Mouse (Mus musculus) A20 (cell line): Measurements from ENCODE around the gene Sipa1l2.
"Not testable (repeated sequence)": the region's sequence is repeated elsewhere in the genome, so short reads cannot be mapped to it uniquely, and the experiment has no call there.

Experiments
- DNase-seq: peaks from one replicate; pipeline ENCODE4 v3.0.0-alpha.2; 2011; ENCODE audit warnings: low read depth, low spot score

Gene Sipa1l2

DNA sequence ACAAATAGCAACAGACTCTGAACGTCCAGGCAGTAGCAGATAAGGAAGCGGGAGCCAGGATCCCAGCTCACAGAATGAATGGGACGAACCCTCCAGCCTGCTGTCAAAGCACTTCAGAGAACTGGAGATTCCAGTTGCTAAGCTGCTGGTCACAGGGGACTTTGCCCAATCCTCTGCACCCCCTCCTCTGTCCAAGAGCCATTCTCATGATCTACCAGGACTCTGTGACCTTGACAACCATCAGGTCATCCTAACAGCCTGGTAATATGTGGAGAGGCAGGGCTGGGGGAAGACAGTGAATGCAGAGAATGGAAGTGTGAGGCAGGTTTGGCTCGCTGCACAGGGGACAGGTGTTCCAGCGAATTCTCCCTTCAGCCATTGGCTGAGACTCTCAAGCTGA, 163.2 kb downstream of the Sipa1l2 start:
- no peak for DNase-seq

DNA sequence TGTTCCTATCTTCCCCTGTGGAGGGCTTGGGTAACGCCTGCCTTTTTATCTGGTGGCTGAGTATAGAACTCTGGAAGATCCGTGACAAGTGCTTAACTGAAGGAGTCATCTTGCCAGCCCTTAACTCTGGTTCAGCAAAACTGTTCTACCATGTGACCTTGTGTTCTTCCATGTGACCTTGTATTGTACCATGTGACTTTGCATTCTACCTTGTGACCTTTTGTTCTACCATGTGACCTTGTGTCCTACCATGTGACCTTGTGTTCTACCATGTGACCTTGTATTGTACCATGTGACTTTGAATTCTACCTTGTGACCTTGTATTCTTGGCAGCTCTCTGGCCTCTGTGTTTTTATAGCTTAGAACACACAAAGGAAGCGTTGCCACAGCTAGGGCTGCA, 168.3 kb downstream of the Sipa1l2 start:
- no peak for DNase-seq

DNA sequence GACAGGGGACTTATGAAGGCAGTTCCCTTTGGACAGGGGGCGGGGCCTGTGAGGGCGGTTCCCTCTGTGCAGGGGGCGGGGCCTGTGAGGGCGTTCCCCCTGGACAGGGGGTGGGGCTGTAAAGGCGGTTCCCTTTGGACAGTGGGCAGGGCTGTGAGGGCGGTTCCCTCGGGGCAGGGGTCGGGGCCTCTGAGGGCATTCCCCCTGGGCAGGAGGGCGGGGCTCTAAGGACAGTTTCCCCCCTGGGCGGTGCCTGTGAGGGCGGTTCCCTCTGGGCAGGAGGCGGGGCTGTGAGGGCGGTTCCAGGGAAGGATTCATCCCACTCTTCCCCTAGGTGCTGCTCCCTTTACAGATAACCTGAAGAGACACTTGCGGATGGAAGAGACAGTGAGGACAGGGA, 171.6 kb downstream of the Sipa1l2 start:
- DNase-seq: peak; percentile 33

DNA sequence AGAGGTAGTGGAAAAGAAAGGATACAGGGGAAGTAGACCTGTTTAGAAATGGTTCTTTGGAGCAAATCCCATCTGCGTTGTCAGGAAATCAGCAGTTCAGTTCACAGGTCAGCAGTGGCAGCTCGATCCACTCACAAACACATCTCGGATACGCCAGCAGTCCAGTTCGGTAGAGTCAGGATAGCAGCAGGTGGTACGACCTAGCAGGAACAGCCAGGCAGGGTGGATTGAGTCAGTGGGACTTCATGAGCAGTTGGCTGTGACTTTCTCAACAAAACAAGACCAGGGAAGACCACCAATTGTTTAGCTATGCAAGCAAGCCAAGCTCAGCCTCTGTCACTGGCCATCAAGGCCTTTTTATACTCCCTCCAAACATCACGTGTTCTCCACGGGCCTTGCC, 173.9 kb downstream of the Sipa1l2 start:
- DNase-seq: not testable (repeated sequence)

DNA sequence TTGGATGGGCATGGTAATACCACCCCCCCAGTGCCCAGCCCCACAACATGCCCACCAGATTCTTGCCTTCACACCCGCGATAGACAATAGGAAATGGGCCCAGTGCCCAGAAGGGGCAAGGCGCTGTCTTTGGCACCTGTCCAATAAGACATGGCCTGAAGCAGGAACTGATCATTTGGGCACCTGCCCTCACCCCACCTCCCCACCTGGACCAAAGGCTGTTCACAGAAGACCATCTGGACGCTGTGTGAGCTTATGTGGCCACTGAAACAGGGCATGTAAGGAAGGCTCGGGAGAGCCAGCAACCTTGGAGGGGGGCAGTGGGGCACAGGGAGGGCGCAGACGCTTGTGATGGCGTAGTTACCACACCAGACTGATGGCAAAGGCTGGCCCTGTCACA, 174.6 kb downstream of the Sipa1l2 start:
- DNase-seq: no peak

DNA sequence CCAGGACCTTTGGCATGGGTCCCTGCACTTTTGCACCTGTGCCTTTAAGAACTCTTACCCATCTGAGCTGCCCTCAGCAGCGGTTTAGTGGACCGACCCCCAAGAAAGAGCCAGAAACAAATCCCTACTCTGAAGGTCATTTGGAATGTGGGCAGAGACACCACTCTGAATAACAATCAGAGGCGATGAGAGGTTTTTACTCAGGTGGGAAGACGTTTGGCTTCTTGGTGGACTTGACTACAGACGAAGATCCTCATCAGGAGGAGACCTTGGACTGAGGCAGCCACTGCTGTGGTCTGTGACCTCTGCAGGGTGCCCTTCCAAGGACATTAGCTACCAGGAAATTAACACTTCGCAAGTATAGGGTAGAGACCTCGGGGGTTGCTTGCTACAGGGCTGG, 177.9 kb downstream of the Sipa1l2 start:
- DNase-seq: no peak

DNA sequence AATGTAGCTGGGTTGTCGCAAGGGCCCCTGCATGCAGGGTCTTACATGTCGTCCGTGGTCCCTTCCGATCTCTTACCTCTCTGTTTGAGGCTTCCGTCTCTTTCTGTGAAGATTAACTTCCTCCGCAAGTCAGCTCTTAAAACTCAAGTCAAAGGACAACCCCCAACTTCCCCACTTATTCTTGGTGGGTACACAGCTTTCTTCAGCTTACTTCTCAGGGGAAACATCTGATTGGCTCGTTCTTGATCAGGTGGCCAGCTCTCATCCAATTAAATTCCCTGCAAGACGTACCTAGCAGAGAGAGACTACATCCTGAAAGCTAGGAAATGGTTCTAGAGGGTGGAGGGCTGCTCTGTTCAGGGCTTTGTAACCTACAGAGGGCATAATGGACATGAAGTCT, 178.3 kb downstream of the Sipa1l2 start:
- DNase-seq: no peak

DNA sequence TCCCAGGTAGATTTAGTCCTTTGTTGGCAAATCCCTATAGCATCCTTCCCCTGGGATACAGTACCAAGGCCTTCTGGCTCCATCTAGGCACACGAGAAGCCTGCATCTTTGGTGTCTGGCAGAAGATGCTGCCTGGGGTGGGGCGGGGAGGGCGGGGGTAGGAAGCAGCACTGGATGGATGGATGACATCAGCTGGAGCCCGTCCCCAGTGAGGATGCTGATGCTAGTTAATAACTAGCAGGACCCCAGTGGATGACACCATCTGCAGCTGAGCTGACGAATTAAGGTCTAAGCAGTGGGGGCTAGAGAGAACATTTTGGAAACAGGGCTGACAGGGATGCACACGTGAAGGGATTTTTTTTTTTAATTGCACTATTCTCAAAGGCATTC, 179.1 kb downstream of the Sipa1l2 start:
- no peak for DNase-seq

DNA sequence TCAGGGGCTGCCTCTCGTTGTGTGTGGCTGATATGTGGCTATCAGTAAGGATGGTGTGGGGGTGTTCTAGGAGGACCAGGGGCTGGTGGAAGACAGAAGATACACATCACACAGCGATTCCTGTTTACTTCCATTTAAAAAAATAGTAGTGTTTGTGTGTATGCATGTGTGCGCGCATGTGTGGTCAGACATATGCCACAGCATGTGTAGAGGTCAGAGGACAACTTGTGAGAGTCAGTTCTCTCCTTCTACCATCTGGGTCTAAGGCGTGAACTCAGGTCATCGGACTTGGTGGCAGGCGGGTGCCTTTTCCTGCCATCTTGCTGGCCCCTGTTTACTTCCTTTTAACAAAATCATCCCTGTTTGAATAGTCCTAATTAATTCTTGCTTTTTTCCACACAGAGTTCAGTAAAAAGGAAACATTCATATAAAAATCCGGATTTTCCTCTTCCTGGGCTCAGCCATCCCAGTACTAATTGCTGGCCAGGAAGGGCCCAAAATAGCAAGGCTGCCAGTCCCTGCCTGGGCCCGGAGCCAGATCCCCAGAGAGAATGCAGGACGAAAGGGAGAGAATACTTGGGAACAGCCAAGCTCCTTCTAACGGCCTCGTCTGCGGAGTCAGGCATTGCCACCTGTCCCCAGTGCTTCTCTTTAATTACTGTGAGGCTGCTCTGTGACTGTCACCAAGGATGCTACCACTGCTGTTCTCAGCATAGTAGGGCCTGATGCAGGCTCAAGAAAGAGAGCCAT, 179.7 kb downstream of the Sipa1l2 start:
- no peak for DNase-seq

DNA sequence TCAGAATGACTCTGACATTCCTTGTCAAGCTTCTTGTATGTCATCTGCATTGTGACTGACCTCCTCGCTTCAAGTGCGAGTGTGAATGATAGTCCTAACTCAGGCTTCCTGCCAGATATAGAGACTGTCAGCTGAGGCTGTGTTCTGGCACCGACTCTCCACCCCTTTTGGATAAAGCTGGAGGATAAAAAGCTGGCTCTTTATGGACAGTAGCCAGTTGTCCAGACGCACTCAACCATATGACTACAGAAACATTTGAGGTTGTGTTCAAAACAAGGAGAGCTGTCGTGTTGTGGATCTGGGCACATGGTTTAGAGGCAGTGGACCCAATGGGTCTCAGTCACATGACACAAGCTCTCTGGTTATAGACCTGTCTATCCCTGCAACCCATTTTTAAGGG, 180.3 kb downstream of the Sipa1l2 start:
- no peak for DNase-seq

DNA sequence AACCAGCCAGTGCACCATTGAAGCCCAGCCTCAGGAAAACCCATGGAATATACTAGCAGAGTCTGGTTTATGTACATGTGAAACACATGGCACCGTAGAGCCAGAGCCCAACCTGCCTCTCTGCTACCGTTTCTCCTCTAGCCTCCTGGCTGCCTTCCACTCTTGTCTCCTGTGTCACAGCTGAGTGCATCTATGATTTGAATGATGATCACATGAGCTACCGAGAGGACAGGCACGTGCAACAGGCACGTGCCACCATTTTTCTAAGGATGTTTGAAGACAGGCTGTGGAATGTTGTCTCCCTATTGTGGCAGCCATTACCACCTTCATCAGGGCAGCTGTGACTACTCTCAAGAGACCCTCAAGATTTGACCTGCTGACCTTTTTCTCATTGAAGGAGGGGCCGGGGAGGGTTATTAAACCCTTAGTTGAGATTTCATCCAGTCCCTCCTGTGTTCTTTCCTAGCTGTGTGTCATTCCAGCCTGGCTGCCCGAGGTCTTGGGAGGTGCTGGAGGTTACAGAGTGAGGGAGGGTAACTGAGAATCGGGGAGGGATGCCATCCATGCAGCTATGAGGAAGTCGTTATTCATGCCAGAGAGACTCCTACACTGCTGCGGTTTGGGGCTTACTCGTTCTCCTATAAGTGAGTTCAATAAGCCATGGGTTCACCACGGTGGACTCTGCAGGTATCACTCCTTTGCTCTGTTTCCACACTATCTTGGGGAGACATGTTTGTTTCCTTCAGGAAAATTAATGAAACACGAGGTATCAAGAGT, 181.0 kb downstream of the Sipa1l2 start:
- DNase-seq: no peak

DNA sequence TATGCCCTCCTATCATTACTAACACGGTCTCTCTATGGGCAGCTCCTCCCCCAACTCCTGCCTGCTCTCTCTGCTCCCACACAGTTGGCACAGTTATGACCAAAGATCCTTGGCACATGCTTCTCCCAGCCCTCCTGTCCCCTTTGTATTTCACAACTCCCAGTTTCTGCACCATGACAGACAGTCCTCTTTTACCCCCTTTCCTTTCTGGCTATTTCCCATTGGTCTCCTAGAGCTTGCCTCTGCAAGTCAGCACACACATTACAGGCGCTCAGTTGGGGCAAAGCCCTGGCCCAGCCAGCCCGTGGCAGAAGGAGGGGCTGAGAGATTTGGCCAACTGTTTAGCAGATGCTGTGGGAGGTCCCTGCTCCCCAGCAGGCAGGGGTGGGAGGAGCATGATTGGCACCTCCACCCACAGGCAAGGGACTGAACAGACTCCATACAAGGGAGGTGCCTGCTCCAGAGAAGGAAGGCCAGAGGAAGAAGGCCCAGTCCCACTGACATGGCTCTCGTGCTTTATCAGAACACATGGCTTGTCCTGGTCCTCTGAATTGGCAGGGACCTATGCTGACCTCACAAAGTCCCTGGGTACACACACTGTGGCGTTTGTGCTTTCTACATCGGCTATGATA, 184.0 kb downstream of the Sipa1l2 start:
- DNase-seq: no peak

DNA sequence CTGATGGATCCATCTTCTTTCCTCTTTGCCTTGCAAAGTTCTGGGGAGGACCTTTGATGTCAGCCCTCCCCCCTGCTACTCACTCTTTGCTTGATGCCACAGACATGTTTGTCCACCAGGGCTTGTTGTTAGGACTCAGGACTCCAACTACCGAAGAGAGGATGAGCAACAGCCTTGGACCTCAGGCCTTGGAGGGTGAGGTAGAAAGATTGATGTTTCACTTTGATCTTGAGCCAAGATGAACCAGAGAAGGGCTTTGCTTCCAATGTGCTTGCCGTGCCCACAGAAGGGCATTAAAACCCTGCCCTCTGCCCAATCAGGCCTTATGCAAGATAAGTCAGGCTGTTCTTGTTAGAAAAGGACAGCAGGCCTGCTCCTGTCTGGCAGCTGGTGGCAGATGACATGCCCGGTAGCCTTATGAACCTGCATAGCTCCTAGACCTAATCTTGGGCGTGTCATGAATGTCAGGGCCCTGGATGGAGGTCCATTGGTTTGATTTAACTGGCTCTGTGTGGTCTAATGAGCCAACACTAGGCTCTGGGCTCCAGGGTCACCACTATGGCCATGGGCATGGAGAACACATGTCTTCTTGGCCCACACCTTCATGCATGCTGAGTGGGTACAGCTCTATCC, 184.9 kb downstream of the Sipa1l2 start:
- DNase-seq: no peak

DNA sequence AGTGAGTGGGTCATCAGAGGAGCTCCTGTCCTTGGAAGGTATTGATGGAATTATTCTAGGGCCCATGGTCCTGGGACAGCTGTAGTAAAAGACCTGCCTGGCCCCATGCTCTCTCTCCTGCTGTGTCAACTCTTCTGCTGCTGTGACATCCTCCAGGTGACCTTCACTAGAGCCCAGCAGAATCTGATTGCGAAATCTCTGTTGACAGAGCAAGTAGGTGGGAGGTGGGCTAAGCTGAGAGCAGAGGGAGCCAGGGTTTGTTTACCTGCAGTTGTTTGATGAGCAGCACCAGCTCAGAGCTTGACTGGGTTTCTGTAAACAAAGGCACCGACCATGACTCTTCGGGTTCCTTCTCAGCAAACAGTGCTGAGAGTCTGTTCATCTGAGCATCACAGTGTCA, 187.9 kb downstream of the Sipa1l2 start:
- DNase-seq: no peak

DNA sequence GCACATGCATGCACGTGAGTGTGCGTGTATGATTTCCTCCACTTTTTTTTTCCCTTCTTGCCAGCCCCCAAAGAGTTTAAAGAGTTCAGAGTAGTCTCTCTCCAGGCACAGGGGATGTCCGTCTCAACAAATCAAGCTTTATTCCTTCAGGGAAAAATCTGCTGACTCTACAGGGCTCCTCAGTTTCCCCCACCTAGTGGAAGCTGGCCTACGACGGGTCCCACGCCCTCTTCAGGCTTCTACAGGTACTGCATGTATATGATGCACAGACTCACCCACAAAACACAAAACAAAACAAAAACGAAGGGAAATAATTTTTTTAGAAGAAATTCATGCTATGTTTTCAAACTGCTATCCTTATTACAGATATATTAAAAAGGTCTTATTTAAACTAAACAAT, 189.7 kb downstream of the Sipa1l2 start:
- DNase-seq: no peak

DNA sequence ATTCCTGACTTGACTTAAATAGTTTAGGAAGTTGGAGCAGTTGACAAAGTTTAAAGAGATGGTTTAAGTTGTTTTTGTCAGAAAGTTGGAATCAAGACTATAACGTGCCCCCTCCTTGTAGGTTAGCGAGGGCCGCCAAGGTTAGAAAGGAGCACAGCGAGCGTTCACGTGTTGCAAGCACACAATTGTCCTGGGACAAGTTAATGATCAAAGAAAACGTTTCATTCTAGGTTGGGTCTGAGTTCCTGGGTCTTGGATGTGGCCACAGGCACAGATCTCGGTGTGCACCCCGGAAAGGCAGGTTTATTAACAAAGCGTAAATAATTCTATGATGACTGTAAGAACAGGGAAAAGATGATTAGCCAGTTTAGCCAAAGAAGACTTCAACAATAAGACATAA, 190.5 kb downstream of the Sipa1l2 start:
- no peak for DNase-seq

DNA sequence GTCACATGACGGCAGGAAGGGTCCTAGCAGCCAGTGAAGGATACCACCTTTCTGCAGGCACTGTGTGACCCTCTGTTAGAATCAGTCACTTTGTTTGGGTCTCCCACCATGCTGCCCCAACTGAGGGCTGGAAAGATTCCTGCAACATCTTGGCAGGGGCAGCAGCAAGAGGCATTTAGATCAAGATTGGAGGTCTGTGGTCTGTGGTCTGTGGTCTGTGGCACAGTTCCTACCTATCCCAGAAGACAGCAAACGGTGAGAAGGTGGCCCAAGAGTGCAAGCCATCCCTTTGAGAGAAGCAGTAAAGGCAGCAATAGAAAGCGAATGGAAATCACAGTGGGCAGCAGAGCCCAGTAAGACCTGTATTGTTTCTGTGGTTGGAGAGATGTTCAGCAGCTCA, 191.9 kb downstream of the Sipa1l2 start:
- DNase-seq: no peak

DNA sequence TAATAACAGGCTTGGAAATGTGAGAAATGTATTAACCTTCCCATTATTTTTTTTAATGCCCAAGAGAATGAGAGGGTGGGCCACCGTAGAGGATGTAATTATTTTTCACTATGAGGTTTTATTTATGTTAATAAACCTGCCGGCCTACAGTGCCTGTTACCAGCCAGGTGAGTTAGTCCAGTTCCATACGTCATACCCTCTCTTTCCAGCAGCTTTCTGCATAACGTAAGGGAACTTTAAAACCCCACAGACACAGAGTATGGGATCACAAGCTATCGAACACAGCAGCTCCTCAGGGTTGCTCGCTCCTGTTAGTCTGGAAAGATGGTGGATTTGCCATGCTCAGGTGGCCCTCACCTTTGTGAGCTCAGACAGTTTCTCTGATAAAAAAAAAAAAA, 193.2 kb downstream of the Sipa1l2 start:
- no peak for DNase-seq

DNA sequence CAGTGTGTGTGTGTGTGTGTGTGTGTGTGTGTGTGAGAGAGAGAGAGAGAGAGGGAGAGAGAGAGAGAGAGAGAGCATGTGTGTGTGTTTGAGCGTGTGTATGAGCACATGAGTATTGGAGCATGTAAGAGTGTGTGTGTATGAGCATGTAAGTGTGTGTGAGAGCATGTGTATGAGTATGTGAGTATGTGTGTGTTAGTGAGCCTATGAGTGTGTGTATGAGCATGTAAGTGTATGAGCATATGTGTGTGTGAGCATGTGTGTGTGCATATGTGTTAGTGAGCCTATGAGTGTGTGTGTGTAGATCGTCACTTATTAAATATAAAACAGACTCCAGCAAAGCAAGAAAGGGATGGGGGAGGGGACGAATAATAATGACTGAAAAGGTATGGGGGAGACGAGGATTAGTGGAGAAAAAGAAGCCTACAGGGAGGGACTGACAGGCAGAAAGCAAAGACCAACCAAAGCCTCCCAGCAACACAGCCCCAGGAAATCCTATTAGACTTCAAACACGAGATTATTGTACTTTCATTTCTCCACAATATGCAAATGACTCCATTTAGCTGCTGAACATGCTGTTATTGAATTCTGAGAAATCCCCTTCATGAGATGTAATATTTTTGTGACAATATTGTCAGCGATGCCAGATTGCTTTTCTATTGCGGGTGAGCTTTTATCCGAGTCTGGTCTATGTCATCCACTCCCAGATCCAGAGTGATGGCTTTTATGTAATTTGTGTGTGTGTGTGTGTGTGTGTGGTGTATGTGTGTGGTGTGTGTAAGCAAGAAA, 193.8 kb downstream of the Sipa1l2 start:
- no peak for DNase-seq

DNA sequence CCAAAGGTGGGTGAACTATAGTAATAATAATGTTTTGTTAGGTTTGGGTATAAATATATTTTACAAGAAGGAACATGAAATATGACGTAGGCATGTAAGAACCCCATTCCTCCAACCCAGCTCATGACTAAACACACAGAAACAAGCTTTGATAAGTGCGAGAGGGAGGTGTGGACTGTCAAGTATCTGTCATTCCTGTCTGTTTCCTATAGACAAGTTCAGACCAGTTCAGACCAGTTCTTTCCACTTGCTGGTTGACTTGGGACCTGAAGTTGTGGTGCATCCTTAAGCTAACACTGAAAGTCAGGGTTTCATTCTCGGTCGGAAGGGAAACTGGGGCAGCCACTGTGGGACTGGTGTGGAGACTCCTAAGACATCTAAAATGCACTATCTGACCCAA, 197.0 kb downstream of the Sipa1l2 start:
- no peak for DNase-seq

DNA sequence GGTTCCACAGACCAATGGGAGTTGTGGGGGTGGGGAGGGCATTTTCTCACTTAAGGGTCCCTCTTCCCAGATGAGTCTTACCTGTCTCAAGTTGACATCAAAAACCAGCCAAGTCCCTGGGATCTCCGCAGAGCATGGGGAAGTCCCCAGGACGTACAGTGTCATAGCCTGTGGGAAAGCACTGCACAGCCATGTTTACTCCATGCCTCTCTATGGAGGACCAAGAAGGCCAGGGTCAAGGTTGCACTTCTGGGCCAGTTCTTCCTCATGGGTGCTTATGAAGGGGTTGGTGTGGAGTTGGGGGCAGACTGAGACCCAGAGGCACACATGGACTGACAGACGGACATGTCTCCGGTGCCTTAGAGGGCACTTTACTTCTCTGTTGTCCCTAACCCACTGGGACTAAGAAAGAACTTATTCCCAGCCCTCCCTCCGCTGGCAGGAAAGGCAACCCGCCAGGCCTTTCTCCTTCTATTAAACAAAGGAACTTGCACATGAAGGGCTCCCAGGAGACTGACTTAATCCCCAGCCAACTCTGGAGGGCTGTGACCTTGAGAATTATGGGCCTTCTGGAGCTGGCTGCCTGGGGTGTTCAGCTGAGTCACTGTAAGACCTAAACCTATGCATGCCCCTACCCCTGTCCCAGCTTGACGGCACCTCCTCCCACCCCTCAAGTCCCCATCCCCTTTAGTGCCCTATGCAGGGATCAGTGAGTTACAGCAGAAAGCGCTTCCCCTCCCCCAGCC, 199.9 kb downstream of the Sipa1l2 start:
- no peak for DNase-seq
